Mouse (Mus musculus) MN1 (cell line): ENCODE data around the gene Insig2.

Experiments
- DNase-seq: peaks from one replicate; pipeline ENCODE4 v3.0.0-alpha.2; 2016; ENCODE audit warnings: low spot score

Insig2 gene

GRCm38 (mm10) chr1:121326591-121327343 is 5.6 kb downstream of the Insig2 start:
- DNase-seq, result peak; percentile 48

DNA sequence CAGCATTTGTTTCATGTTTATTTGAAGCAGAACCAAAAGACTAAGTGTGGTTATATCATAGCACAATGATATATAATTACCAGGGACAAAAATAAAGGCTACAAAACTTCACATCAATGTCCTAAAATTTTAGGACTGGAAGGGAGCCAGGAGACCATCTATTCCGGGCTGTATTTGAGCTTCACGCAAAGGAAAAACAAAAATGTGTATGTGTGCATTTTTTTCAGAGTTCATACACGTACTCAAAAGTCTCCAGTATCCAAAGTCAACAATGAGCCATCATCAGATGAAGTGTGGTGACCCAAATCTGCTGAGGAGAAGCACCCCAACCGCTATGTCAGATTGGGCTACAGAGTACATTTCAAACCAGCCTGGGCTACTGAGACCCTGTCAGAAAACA is 8.9 kb downstream of the Insig2 start:
- no peak for DNase-seq

DNA sequence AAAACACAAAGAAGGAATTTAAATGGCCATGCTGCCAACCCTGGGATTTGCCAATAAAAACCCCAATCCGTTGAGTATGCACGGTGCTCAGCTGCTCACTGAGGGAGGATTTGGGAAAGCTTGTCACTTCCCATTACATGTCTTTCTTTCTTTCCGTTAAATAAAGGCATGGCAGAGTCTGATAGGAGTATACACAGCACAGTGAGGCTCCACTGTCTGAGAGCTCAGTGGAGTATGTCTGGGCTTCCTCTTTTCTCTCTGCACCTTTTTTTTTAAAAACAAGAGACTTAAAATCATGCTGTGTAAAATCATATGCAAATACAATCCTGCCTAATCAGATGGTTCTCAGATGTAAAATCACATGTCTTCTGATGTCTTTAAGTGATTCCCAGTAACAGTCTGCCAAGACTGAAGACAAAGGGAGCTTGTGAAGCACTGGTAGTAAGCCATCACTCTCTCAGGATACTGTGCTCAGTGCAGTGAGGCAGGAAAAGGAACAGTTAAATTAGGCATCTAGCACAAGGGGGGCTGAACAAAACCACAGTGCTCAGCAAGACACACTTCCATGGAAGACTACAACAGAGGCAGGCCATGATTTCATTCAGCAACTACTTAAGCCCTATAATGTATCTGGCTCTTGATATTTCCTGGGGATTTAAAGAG is 17.5 kb downstream of the Insig2 start:
- no peak for DNase-seq

DNA sequence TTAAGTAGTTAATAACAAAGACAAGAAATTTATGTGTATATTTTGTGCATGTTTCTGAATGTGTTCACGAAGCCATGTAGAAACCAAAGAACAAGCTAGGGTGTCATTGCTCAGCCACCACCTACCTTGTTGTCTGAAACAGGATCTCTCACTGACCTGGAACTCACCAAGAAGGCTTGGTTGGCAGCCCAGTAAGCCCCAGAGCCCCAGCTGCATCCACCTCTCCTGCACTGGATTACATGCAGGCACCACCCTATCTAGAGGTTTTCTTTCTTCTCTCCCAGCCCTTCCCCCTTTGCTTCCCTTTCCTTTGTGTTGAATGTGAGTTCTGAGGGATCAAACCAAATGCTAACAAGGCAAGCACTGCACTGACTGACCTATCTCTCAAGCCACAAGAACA is 19.2 kb downstream of the Insig2 start:
- no peak for DNase-seq

DNA sequence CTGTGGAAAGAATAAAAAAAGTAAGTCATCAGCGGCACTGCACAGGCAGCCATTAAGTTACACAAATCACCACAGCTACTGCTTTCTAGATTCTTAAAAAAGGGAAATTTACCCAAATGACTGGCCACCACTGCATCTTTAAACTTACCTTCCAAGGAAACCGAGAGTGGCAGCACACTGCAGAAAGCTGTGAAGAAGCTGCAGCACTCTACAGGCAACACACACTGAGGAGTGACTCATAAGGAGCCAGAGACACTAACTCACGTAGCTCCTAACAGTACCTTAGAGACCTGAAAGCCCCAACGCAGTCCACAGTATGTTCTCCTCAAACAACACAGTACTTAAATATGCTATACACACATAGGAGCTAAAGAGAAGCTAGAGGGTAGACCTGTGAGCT is 20.1 kb downstream of the Insig2 start:
- DNase-seq, result no peak

GRCm38 (mm10) chr1:121296717-121297255 is 35.6 kb downstream of the Insig2 start:
- no peak for DNase-seq

GRCm38 (mm10) chr1:121293571-121293970 is 38.8 kb downstream of the Insig2 start:
- DNase-seq, result no peak

- DNase-seq, result no peak
These were observed 41.5 kb downstream of the Insig2 start for GRCm38 (mm10) chr1:121290841-121291240.

GRCm38 (mm10) chr1:121290340-121290739 is 42.0 kb downstream of the Insig2 start:
- no peak for DNase-seq

DNA sequence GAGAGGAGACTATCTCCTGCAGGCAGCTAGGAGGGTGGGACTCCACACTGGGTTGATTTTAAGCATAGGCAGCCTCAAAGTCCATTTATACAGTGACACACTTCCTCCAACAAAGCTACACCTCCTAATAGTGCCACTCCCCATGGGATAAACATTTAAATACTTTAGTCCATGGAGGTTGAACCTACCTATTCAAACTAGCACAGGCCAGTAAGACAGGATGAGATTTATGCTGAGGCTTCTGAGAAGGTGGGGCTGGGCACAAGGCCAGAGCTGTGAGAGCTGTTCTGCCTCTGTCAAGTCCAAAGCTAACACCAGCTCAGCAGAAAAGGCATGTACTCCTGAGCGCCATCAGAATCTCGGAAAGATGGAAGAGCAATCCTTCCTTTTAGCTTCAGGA is 48.2 kb downstream of the Insig2 start:
- DNase-seq, result no peak

DNA sequence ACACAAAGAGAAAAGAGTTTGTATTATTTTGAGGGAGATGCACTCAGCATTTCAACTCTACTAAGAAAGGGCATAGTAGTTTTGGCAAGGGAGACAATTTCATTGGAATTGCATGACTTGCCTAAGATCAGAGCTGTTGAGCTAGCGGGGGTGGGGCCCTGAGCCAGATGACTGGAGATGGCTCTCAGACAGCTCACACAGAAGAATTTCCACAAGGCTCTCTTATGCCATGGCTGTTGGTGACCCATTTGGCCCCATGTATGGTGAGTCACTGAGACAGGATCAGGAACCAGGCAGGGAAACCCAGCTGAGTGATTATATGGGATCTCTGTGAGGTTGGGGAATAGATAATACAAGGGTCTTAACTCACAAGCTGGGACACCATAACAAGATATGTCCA is 51.9 kb downstream of the Insig2 start:
- DNase-seq, result no peak

GRCm38 (mm10) chr1:121278370-121278769 is 54.0 kb downstream of the Insig2 start:
- DNase-seq, result no peak

DNA sequence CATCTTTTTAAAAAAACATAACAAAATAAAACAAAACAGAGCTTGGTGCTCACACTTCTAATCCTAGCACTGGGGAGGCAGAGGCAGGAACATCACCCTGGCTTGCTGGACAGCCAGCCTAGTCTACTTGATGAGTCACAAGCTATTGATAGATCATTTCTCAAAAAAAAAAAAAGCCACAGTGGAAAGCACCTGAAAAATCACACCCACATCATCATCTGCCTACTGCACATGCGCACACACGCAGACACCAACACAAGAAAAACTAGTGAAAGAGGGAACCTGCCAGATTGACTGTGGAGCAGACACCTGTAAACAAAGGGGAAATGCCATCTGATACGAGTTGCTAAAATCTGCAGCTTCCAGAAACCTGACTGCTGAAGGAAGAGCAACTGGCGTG is 54.9 kb downstream of the Insig2 start:
- DNase-seq, result no peak

GRCm38 (mm10) chr1:121275961-121276506 is 56.4 kb downstream of the Insig2 start:
- DNase-seq, result no peak

GRCm38 (mm10) chr1:121260171-121260741 is 72.1 kb downstream of the Insig2 start:
- DNase-seq, result peak; percentile 34
